Mouse (Mus musculus) limb, embryonic 15.5 days (tissue): ENCODE results near the gene Clec16a. TPM values are rescaled to one million over a fixed set of nuclear protein-coding genes. Genes with fewer than 3 reads are reported as not detected.

ENCODE experiments used
- ATAC-seq: fragments of 200-750 bp; cut with Nextera tagmentation; 2 replicates; pipeline ENCODE4 v1.8.0; 2017; ENCODE audit warnings: low read depth, moderate TSS enrichment; ENCODE audit not compliant: insufficient number of reproducible peaks, low FRiP score, low TSS enrichment
- H3K27ac ChIP-seq: fragments of 300-500 bp; sonication (generic); 2 replicates; pipeline ENCODE4 v1.5.1; 2015; ENCODE audit warnings: moderate library complexity, mild to moderate bottlenecking, inconsistent platforms
- H3K27me3 ChIP-seq: fragments of 300-500 bp; sonication (generic); 2 replicates; pipeline ENCODE4 v1.6.1; 2015; ENCODE audit warnings: inconsistent platforms
- H3K36me3 ChIP-seq: fragments of 300-500 bp; sonication (generic); 2 replicates; pipeline ENCODE4 v1.6.1; 2015; ENCODE audit warnings: inconsistent platforms
- H3K4me1 ChIP-seq: fragments of 300-500 bp; sonication (generic); 2 replicates; pipeline ENCODE4 v1.6.1; 2015; ENCODE audit warnings: inconsistent platforms
- H3K4me2 ChIP-seq: fragments of 300-500 bp; sonication (generic); 2 replicates; pipeline ENCODE4 v1.6.1; 2015; ENCODE audit warnings: mild to moderate bottlenecking, inconsistent platforms
- H3K4me3 ChIP-seq: fragments of 300-500 bp; sonication (generic); 2 replicates; pipeline ENCODE4 v1.5.1; 2015; ENCODE audit warnings: mild to moderate bottlenecking, inconsistent platforms
- H3K9ac ChIP-seq: fragments of 300-500 bp; sonication (generic); 2 replicates; pipeline ENCODE4 v1.6.1; 2015; ENCODE audit warnings: inconsistent platforms
- H3K9me3 ChIP-seq: fragments of 300-500 bp; sonication (generic); 2 replicates; pipeline ENCODE4 v1.6.1; 2016; ENCODE audit warnings: inconsistent platforms
- WGBS: fragments of 180-500 bp; shearing (Covaris S2); methylation state at CpG from one replicate; pipeline ENCODE4 v1.1.7; 2015; 5-methylcytosine and 5-hydroxymethylcytosine counted together
- polyA plus RNA-seq: library from polyadenylated mRNA; unstranded; fragments of >200 nt; fragmentation: Nextera tagmentation; extraction: Ambion mirVana; gene quantifications from 2 replicates; pipeline ENCODE4 v1.2.1, GENCODE M21; 2015

The Clec16a gene
- polyA plus RNA-seq, 1 experiment from 2014 or later: 34.3 TPM

GRCm38 (mm10) chr16:10780631-10781120 is 235.5 kb downstream of the Clec16a start:
- ATAC-seq: no peak
- WGBS: 47% methylated on average over 5 of the region's 5 CpGs

GRCm38 (mm10) chr16:10781862-10782371 is 236.8 kb downstream of the Clec16a start:
- Histone ChIP-seq H3K4me2 (peak overlapping the region; percentile 80), H3K9ac (no peak overlapping the region)

More at GRCm38 (mm10) chr16:10780631-10781120, 235.5 kb downstream of the Clec16a start:
- H3K9me3 ChIP-seq: no peaks in the 10 kb centered on the region
- H3K9ac ChIP-seq: 0 out of 2 replicates have a peak overlapping the region, but pooled peaks have one; percentile 14
- no peak overlapping the region for H3K4me3 ChIP-seq
- no peaks in the 10 kb centered on the region for H3K36me3 ChIP-seq
- peaks cover 49% of the 10 kb centered on the region for H3K4me1 ChIP-seq
- H3K4me2 ChIP-seq: no peak overlapping the region
- peak overlapping the region; percentile 58 for H3K27ac ChIP-seq
- H3K27me3 ChIP-seq: no peaks in the 10 kb centered on the region

GRCm38 (mm10) chr16:10782377-10783151 is 237.4 kb downstream of the Clec16a start:
- Histone ChIP-seq H3K27ac (peak overlapping the region; percentile 64), H3K36me3 (no peaks in the 10 kb centered on the region), H3K4me1 (peaks cover 64% of the 10 kb centered on the region), H3K4me2 (peak overlapping the region; percentile 80), H3K4me3 (peak overlapping the region; percentile 85), H3K9ac (no peak overlapping the region), H3K9me3 (no peaks in the 10 kb centered on the region), H3K27me3 (no peaks in the 10 kb centered on the region)
- ATAC-seq: no peak
- WGBS: 41% methylated on average over 6 of the region's 6 CpGs

More at GRCm38 (mm10) chr16:10781862-10782371, 236.8 kb downstream of the Clec16a start:
- Histone ChIP-seq H3K27me3 (no peaks in the 10 kb centered on the region), H3K36me3 (no peaks in the 10 kb centered on the region), H3K4me1 (peaks cover 58% of the 10 kb centered on the region), H3K27ac (peak overlapping the region; percentile 58), H3K4me3 (peak overlapping the region; percentile 85; the same call in 1 of the 2 replicates), H3K9me3 (no peaks in the 10 kb centered on the region)
- ATAC-seq: no peak
- WGBS: 25% methylated on average over 9 of the region's 9 CpGs

- H3K27me3 ChIP-seq: no peaks in the 10 kb centered on the region
- ATAC-seq: no peak
- peak overlapping the region; percentile 14; the same call in 1 of the 2 replicates for H3K9ac ChIP-seq
- H3K4me2 ChIP-seq: peak overlapping the region; percentile 80
- peaks cover 64% of the 10 kb centered on the region for H3K4me1 ChIP-seq
- H3K4me3 ChIP-seq: peak overlapping the region; percentile 85
- no peaks in the 10 kb centered on the region for H3K36me3 ChIP-seq
- H3K9me3 ChIP-seq: no peaks in the 10 kb centered on the region
- peak overlapping the region; percentile 64 for H3K27ac ChIP-seq
- 18% methylated on average over 1 of the region's 1 CpGs for WGBS
Measured at GRCm38 (mm10) chr16:10783152-10783434, 238.0 kb downstream of the Clec16a start.

- no peaks in the 10 kb centered on the region for H3K27me3 ChIP-seq
- no peaks in the 10 kb centered on the region for H3K36me3 ChIP-seq
- no peaks in the 10 kb centered on the region for H3K9me3 ChIP-seq
- peak overlapping the region; percentile 100 for H3K27ac ChIP-seq
- H3K4me2 ChIP-seq: peak overlapping the region; percentile 80
- 38% methylated on average over 8 of the region's 8 CpGs for WGBS
- peak overlapping the region; percentile 14; the same call in 1 of the 2 replicates for H3K9ac ChIP-seq
- ATAC-seq: no peak
- H3K4me1 ChIP-seq: peaks cover 66% of the 10 kb centered on the region
- peak overlapping the region; percentile 85 for H3K4me3 ChIP-seq
Measured at GRCm38 (mm10) chr16:10783451-10783850, 238.3 kb downstream of the Clec16a start.

- no peaks in the 10 kb centered on the region for H3K9me3 ChIP-seq
- H3K27me3 ChIP-seq: no peaks in the 10 kb centered on the region
- peaks cover 66% of the 10 kb centered on the region for H3K4me1 ChIP-seq
- H3K4me3 ChIP-seq: peak overlapping the region; percentile 85
- H3K27ac ChIP-seq: peak overlapping the region; percentile 100
- no peaks in the 10 kb centered on the region for H3K36me3 ChIP-seq
- ATAC-seq: no peak
- peak overlapping the region; percentile 80 for H3K4me2 ChIP-seq
- H3K9ac ChIP-seq: peak overlapping the region; percentile 80
- WGBS: 1% methylated on average over 81 of the region's 81 CpGs
Measured at GRCm38 (mm10) chr16:10783883-10784792, 239.0 kb downstream of the Clec16a start.

- Histone ChIP-seq H3K9ac (peak overlapping the region; percentile 80), H3K4me1 (peaks cover 66% of the 10 kb centered on the region), H3K36me3 (no peaks in the 10 kb centered on the region), H3K27me3 (no peaks in the 10 kb centered on the region), H3K27ac (peak overlapping the region; percentile 100), H3K4me3 (peak overlapping the region; percentile 85), H3K4me2 (peak overlapping the region; percentile 80), H3K9me3 (no peaks in the 10 kb centered on the region)
- ATAC-seq: peak; percentile 87
- WGBS: under 1% methylated on average over 54 of the region's 55 CpGs
Measured at GRCm38 (mm10) chr16:10784793-10785370, 239.7 kb downstream of the Clec16a start.

- Histone ChIP-seq H3K27ac (peak within 1 kb of the TSS; percentile 100), H3K4me1 (peaks cover 60% of the 10 kb centered on the region), H3K4me3 (peak within 1 kb of the TSS; percentile 85), H3K9ac (peak within 1 kb of the TSS; percentile 80), H3K9me3 (no peaks in the 10 kb centered on the region), H3K36me3 (no peaks in the 10 kb centered on the region), H3K4me2 (peak within 1 kb of the TSS; percentile 80), H3K27me3 (no peaks in the 10 kb centered on the region)
- WGBS: under 1% methylated on average over 59 of the region's 59 CpGs
- peak; percentile 88 for ATAC-seq
Measured at GRCm38 (mm10) chr16:10785371-10786231, 240.5 kb downstream of the Clec16a start, which contains the start of gene Socs1. Gene Socs1, minus strand, starts transcription at chr16:10785536.

- Histone ChIP-seq H3K9ac (peak overlapping the region; percentile 80), H3K27ac (peak overlapping the region; percentile 100), H3K4me3 (peak overlapping the region; percentile 85), H3K9me3 (no peaks in the 10 kb centered on the region), H3K4me1 (peaks cover 54% of the 10 kb centered on the region), H3K27me3 (no peaks in the 10 kb centered on the region), H3K36me3 (no peaks in the 10 kb centered on the region), H3K4me2 (peak overlapping the region; percentile 80)
- WGBS: under 1% methylated on average over 9 of the region's 9 CpGs
- ATAC-seq: 0 out of 2 replicates have a peak, but pooled peaks have one; percentile 2
Measured at GRCm38 (mm10) chr16:10786288-10786687, 241.1 kb downstream of the Clec16a start.

- Histone ChIP-seq H3K4me2 (peak overlapping the region; percentile 80), H3K9me3 (no peaks in the 10 kb centered on the region), H3K36me3 (no peaks in the 10 kb centered on the region), H3K27me3 (no peaks in the 10 kb centered on the region), H3K9ac (no peak overlapping the region), H3K27ac (peak overlapping the region; percentile 100), H3K4me1 (peaks cover 47% of the 10 kb centered on the region), H3K4me3 (no peak overlapping the region)
- 54% methylated on average over 4 of the region's 4 CpGs for WGBS
- ATAC-seq: no peak
Measured at GRCm38 (mm10) chr16:10786782-10787547, 241.8 kb downstream of the Clec16a start.
